Mouse (Mus musculus): Measurements from ENCODE around the gene Ptpn14. TPM values are rescaled to one million over a fixed set of nuclear protein-coding genes. Genes with fewer than 3 reads are reported as not detected.

Gene Ptpn14
- total RNA-seq, 2 experiments from 2014 or later: 9.7 to 13.0 TPM

DNA sequence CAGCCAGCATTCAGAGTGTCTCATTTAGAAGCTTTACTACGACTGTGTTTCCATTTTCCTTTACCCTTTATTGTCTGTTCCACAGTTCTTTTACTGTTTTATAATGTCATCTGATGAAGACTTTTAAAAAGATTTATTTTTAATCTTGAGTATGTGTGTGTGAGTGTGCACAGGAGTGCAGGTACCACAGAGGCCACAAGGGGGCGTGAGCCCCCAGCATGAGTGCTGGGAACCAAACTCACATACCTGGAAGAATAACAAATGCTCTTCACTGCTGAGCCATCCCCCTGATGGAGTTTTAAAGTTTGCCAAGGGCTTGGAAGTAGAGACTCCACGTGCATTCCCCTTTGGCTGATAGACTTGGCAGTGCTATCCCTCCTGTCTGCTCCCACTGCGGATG lies 74.5 kb downstream of the Ptpn14 start:
- intact Hi-C loops (cut with DNase I): no loop called here
- DNase-seq: no peak

- DNase-seq: no peak
- intact Hi-C loops (cut with DNase I): no loop called here
Observed at GRCm38 (mm10) chr1:189803742-189804141, 75.7 kb downstream of the Ptpn14 start.

DNA sequence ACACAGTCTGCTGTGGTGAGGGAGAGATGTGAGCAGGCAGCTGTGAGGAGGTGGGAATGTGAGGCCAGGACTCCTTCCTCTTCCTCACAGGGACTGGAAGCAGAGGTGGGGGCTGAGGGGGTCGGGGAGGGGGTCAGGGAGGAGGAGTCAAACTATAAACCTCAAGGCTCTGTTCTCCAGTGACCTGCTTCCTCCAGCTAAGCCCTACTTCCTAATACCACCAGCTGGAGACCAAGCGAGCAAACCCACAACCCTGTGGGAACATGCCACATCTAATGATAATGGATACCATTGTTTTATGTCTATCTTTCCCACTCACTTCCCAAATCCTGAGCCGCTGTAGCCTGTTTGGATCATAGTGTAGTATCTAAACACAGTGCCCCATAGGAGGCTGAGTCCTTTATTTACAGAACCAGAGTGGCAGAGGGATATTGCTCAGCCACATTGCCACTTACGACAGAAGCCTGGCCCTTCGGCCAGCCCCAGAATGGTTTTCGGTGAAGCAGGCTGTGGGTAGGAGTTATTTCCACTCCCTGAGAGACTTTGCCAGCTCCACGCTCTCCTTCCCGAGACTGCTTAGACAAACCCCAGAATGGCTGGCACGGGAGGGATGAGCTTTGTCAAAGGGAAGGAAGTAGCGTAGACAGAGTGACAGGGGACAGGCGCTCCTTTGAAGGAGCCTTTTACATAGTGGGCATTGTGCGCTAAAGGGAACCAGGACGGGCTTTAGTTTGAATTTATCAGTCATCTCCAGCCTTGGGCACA lies 78.6 kb downstream of the Ptpn14 start:
- DNase-seq: no peak
- intact Hi-C loops (cut with DNase I): no loop called here

- intact Hi-C loops (cut with DNase I): no loop called here
- DNase-seq: no peak
Observed at GRCm38 (mm10) chr1:189808015-189808414, 79.9 kb downstream of the Ptpn14 start.

DNA sequence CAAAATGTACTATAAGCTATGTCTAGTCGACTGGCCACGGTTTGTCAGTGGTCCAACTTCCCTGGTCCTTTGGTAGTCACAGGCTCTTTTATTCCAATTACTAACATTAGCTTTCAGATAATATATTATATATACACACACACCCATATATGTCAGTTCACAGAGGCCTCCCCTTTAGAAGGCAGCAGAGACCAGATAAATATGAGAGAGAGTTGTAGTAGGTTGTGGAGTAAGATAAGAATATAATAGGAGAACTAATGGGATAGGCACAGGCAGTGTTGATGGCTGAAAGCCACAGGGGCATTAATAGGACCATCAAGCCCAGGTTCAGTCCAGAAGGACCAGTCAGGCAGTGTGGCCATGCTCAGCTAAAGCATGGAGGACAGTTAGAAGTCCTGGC lies 80.4 kb downstream of the Ptpn14 start:
- intact Hi-C loops (cut with DNase I): no loop called here
- no peak for DNase-seq

DNA sequence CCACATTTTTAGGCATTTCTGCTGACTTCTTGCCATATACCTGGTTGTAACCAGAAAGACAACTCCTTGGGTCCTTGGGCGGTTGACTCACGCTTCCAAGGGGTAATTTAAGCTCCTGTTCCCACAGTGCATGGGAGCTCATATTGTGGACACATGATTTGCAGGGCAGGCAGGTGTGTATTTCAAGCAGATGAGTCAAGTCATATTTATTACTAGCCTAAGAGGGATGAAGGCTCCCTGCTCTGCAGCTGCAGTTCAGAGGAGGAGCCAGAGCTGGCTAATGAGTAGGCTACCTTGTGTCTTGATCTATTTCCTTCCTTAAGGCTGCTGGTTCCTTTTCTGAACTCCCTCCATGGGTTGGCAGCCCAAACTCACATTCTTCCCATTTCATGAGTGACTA lies 83.7 kb downstream of the Ptpn14 start:
- intact Hi-C loops (cut with DNase I): loop anchor here (2.0 kb wide), 1 partner anchor 83 kb away; the partner anchor contains the start of gene Ptpn14
- DNase-seq: peak in 1 of 2 experiments; percentile 16

GRCm38 (mm10) chr1:189814385-189814784 lies 86.3 kb downstream of the Ptpn14 start:
- DNase-seq: no peak
- intact Hi-C loops (cut with DNase I): no loop called here

- intact Hi-C loops (cut with DNase I): no loop called here
- no peak for DNase-seq
Observed at GRCm38 (mm10) chr1:189817089-189817488, 89.0 kb downstream of the Ptpn14 start.

DNA sequence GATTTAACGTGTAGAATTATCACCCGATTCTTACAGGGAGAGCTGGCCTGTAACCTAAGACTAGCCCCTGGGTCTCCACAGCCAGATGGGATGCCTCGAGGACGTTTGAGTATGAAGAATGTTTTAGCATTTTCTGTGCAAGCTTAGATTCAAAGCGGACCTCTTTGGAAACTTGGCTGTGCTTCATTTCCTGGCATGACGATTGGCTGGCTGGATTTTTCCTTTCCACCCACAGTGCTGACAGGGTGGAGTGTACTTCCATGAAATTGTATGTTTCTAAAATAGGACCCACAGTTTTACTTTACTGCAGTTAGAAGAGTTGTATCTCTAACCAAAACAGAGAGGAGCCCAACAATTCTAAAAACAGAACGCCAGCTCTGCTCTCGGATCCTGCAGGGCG lies 89.7 kb downstream of the Ptpn14 start:
- peak in 1 of 2 experiments; percentile 26 for DNase-seq
- intact Hi-C loops (cut with DNase I): no loop called here

DNA sequence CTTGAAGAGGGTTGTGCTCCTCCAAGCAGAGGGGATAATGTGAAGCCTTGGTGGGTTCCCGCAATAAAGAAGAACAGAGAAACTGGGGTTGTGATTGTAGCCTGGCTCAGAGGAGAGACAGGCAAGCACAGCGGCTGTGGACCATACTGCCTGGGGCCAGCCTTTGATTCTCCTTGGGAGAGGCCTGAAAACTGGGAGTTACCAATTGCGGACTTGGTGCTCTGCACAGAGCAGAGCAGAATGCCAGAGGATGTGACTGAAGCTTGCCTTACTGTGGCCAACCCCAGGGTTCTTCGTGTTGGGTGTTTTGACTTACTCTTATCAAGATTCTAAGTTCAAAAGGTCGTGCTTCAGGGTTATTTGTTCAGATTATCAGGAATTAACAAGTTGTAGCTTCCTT lies 92.0 kb downstream of the Ptpn14 start:
- intact Hi-C loops (cut with DNase I): no loop called here
- DNase-seq: no peak

DNA sequence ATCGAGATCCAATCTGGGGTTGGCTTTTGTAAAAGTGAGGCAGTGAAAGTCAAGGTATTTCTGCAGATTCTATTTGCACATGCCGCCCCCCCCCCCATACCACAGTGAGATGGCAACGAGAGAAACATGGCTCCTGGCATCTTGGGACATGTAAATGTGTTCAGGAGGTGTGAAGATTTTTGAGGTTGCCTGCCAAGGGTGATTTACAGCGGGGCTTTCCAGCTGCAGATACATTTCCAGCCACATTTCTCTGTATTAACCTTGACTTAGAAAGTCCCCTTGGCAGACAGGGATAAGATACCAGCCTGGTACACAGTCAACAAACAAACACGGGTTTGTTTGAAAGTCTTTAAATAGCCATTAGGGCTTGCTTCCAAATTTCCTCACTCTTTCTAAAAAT lies 96.4 kb downstream of the Ptpn14 start:
- intact Hi-C loops (cut with DNase I): no loop called here
- no peak for DNase-seq

GRCm38 (mm10) chr1:189830391-189830790 lies 102.3 kb downstream of the Ptpn14 start:
- intact Hi-C loops (cut with DNase I): no loop called here
- DNase-seq: no peak

GRCm38 (mm10) chr1:189830797-189831232 lies 102.7 kb downstream of the Ptpn14 start:
- no peak for DNase-seq
- intact Hi-C loops (cut with DNase I): no loop called here

DNA sequence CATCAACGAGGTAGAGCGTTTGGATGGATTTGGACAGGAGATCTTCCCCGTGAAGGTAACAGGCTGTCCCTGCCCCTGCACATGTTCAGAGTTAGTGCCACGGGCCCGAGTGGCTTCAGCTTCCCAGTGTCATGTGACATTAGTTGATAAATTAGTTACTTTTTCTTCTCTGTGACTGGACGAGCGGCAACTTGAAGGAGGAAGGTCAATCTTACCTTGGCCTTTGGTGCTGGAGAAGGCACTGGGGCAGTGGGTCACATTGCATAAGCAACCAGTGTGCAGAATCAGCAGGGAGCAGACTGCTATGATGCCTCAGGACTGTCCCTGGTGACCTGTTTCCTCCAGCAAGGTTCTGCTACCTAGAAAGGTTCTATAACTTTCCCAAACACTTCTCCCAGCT lies 105.3 kb downstream of the Ptpn14 start:
- no peak for DNase-seq
- intact Hi-C loops (cut with DNase I): no loop called here

DNA sequence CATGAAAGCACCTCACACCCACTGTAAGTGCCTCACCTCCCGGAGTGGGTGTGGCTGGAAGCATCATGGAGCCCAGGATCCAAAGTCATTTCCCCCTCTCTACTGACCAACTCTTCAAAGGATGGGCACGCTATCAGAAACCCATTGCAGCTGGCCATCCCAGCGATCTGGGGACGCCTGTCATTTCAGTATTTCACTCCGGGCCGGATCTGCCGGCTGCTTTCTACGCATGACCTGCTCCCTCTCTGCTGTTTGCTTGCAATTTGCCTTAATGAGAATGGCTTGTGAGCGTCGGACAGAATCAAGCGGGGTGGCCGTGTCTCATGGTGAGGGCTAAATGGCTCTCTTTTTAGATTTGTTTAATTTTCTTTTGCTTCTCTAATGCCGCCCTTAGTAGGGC lies 106.1 kb downstream of the Ptpn14 start:
- intact Hi-C loops (cut with DNase I): no loop called here

GRCm38 (mm10) chr1:189846319-189846718 lies 118.3 kb downstream of the Ptpn14 start:
- no peak for DNase-seq
- intact Hi-C loops (cut with DNase I): no loop called here

More for the DNA sequence above, 106.1 kb downstream of the Ptpn14 start:
- DNase-seq: no peak

DNA sequence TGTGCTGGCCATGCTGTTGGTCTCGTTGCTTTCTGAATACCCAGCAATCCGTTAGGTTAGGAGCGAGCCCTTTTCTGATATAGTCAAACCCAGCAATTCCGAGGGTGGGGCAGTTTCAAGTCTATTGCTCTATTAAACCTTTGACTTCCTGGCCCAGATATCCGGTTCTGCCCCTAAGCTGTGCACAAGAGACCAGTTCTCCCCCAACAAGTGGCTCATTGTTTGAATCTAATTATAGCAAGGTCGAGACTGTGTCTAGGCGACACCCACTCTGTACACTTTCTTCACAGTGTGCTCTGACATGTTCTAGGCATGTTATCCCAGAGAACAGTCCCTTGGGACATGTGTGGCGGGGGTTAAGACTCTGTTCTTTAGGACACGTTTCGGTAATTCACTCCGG lies 121.5 kb downstream of the Ptpn14 start:
- no peak for DNase-seq
- intact Hi-C loops (cut with DNase I): no loop called here

DNA sequence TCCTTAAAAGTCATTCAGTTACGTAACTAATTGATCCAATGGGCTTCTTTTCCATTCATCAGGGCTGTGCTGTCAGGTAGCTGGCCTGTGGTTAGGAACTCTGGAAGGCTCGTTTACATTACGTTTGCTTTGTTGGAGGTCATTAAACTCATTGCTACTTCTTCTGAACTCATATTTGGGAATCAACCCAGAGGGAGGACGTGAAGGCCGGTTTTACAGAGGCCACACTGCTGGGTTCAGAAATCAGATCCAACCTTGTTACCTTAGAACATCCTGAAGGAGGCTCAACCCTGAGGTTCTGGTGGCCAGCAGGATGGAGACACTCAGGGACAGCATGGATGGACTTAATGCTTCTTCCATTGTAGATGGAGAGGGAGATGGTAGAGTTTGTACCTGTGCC lies 124.0 kb downstream of the Ptpn14 start:
- intact Hi-C loops (cut with DNase I): no loop called here
- DNase-seq: no peak

GRCm38 (mm10) chr1:189852456-189852855 lies 124.4 kb downstream of the Ptpn14 start:
- peak in 1 of 2 experiments; percentile 38 for DNase-seq
- intact Hi-C loops (cut with DNase I): no loop called here

DNA sequence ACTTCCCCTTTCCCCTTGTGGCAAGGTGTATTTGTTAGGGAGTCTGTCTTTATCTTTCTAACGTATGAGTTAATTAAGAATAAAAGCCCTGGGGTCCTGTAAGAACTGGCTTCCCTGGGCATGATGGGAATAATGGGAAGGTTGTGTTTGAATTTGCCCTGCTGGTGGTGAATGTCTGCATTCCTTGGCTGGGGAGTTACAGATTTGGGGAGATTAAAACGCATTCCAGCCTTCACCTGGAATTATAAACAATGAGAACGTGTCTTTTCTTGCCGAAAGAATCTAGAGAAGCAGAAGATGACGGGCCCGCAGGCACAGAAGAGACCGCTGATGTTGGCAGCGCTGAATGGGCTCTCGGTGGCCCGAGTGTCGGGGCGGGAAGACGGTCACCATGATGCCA lies 126.6 kb downstream of the Ptpn14 start:
- intact Hi-C loops (cut with DNase I): no loop called here
- no peak for DNase-seq

DNA sequence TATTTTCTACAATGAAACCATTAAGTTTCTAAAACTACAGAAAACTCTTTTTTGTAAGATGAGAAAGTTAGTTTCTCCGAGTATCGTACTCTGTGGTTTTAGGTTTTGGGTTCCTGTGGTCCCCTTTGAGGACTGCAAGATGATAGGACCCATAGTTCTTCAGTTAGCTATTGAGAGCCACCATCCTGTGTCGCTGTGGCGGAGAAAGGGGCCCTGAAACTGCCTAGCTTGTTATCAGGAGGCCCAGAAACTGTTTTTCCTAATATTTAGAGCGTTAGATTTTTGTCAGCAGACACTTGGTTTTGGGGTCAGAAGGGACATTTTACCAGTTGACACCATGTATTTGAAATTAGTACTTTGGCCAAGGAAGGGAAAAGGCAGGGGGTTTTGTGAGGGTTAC lies 127.7 kb downstream of the Ptpn14 start:
- DNase-seq: no peak
- intact Hi-C loops (cut with DNase I): no loop called here

GRCm38 (mm10) chr1:189858377-189858776 lies 130.3 kb downstream of the Ptpn14 start:
- intact Hi-C loops (cut with DNase I): no loop called here

More at GRCm38 (mm10) chr1:189858377-189858776, 130.3 kb downstream of the Ptpn14 start:
- no peak for DNase-seq

Data from gastrocnemius, postnatal 36 days (tissue).